Mouse (Mus musculus) CD4-positive naive resting alpha-beta T cell, adult 76 days (primary cell): ENCODE results near the gene R3hdml. TPM values are rescaled to one million over a fixed set of nuclear protein-coding genes. Genes with fewer than 3 reads are reported as not detected.

Source experiments
- total RNA-seq: library from RNA; stranded (reverse); gene quantifications from one replicate; pipeline ENCODE4 v1.2.4, GENCODE M21; 2023

The R3hdml gene
- total RNA-seq: not detected

GRCm38 (mm10) chr2:163492018-163492417, at the start of gene R3hdml:
R3hdml (plus strand) TSS chr2:163492318.

GRCm38 (mm10) chr2:163472466-163472851, 19.7 kb upstream of the R3hdml start, which contains the start of gene Fitm2:
Fitm2 (minus strand) TSS chr2:163472629.

GRCm38 (mm10) chr2:163506300-163507004, 14.3 kb downstream of the R3hdml start, which contains the start of gene Hnf4a:
Hnf4a (plus strand) TSS chr2:163506808.

Other genes starting within 250 kb of the R3hdml start
- gene Jph2, start 94.3 kb upstream of the R3hdml start, total RNA-seq: not detected
- 169 TPM for gene Oser1, start 67.6 kb upstream of the R3hdml start, total RNA-seq
- not detected for gene Gdap1l1, start 53.8 kb upstream of the R3hdml start, total RNA-seq
- gene Fitm2, start 19.7 kb upstream of the R3hdml start, total RNA-seq: 3.5 TPM
- not detected for gene Hnf4a, start 14.5 kb downstream of the R3hdml start, total RNA-seq
- 70.4 TPM for gene Ttpal, start 110.0 kb downstream of the R3hdml start, total RNA-seq
- gene Serinc3, start 152.8 kb downstream of the R3hdml start, total RNA-seq: 603 TPM
- gene Pkig, start 166.1 kb downstream of the R3hdml start, total RNA-seq: 32.9 TPM